Mouse (Mus musculus): Measurements from ENCODE around the gene Gnai3. TPM values are rescaled to one million over a fixed set of nuclear protein-coding genes. Genes with fewer than 3 reads are reported as not detected.

The Gnai3 gene
- total RNA-seq (2021), result 10 to 100 TPM; 18.3 to 20.0 TPM

GRCm38 (mm10) chr3:108145534-108146445, at the start of gene Gnai3:
Gene Gnai3 (minus strand): TSS chr3:108146146.
- peak; percentile 90 for DNase-seq
- intact Hi-C loops (cut with DNase I), result loop anchor here (2.0 to 5.0 kb wide), 4 partner anchors 59 to 448 kb away; partner anchors contain the start of genes Ahcyl1 and Ampd2

DNA sequence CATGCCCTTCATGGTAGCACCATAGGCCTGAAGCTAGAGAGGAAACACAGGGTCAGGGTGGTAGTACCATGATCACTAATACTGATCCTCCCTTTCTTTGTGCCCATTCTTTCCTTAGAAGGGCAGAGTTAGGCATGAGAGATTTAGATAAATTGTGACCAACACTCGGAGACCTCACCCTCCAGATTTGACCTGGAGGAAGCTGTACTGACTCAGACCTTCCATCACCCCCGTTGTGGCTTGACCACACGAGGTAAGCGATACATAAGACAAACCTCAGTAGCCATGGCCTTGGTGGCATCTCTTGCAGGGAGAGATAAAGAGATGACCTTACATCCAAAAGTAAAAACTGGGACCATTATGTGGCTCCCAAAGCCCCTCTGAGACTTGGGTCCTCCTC, 49.3 kb upstream of the Gnai3 start:
- intact Hi-C loops (cut with DNase I), result no loop called here
- no peak for DNase-seq

- no peak for DNase-seq
These were observed 47.7 kb upstream of the Gnai3 start for GRCm38 (mm10) chr3:108193686-108194085.

DNA sequence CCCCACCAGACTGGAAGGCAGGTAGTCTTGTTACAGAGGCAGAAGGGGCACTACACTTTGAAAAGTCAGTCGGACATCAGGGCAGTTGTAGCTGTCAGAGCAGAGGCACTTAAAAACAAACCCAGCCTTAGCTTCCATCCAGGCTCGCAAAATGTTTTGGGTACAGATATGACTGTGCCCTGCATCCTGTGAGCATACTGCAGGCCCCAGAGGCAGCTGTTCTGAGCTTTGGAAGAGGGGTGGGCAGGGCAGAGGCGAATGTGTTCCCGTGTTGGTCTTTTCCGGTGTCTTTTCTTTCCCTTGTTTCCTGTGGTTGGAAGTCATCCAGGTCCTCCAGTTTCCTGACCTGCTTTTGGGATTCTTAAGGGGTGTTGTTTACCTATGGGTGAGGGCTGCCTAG, 44.0 kb upstream of the Gnai3 start:
- intact Hi-C loops (cut with DNase I), result no loop called here
- DNase-seq, result no peak

More at GRCm38 (mm10) chr3:108193686-108194085, 47.7 kb upstream of the Gnai3 start:
- intact Hi-C loops (cut with DNase I), result no loop called here

GRCm38 (mm10) chr3:108188716-108189490, 43.0 kb upstream of the Gnai3 start:
- DNase-seq, result no peak
- intact Hi-C loops (cut with DNase I), result no loop called here

DNA sequence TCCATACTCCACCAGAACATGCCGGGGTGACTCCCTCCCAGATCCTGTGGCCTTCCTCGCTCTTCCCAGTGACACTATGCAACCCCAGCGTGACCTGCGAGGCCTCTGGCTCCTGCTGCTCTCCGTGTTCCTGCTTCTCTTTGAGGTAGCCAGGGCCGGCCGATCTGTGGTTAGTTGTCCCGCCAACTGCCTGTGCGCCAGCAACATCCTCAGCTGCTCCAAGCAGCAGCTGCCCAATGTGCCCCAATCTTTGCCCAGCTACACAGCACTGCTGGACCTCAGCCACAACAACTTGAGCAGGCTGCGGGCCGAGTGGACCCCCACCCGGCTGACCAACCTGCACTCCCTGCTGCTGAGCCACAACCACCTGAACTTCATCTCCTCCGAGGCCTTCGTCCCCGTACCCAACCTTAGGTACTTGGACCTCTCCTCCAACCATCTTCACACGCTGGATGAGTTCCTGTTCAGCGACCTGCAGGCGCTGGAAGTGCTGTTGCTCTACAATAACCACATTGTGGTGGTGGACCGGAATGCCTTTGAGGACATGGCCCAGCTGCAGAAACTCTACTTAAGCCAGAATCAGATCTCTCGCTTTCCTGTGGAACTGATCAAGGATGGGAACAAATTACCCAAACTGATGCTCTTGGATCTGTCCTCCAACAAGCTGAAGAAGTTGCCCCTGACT, 41.3 kb upstream of the Gnai3 start:
- intact Hi-C loops (cut with DNase I), result no loop called here
- no peak for DNase-seq

- peak; percentile 61 to 72 for DNase-seq
- intact Hi-C loops (cut with DNase I), result no loop called here
These were observed 40.4 kb upstream of the Gnai3 start, which contains the start of gene Amigo1 for GRCm38 (mm10) chr3:108186098-108187047. Gene Amigo1 (plus strand): TSS chr3:108186335.

DNA sequence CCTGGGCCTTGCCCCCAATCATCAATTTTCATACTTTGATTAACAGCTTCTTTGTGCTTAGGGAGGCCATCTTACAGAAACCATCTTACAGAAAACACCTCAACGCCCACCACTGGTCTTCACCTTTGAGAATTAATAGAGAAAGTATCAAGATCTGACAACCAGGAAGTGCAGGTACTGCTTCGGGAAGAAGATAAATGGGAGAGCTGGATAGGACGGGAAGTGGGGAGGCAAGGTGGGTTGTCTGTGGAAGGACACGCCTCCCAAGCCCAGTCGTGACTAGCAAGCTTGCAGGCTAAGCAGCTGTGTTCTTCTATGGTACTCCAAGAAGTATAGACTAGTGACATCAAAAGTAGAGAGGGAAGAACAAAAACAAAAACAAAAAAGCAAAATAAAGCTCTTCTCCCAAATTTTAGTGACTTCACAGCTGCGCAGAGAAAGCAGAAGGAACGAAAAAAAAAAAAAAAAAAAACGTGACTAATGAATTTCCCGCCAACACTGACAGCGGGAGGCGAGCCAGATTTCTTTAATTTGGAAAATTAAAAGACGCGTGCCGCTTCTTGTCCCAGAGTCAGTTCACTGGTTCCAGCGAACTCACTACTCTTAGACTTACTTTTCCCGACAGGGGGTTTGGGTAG, 39.6 kb upstream of the Gnai3 start:
- intact Hi-C loops (cut with DNase I), result no loop called here
- no peak for DNase-seq

DNA sequence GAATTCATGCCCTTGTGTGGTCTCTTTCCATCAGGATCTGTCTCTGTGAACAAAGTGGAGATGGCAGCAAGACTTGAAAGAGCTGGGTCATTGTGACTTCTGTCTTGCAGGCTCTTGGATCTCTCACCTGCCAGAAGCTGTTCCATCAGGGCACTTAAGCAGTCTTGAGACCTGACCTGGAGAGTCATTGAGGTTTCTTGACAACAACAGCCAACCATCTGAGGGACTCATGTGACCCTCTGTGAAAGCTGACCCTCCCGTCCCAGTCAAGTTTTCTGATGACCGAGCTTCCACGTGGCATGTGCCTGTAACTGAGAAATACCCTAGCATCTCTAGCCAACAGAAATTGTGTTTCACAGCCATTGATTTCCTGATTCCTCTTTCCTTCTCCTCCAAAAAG, 38.8 kb upstream of the Gnai3 start:
- intact Hi-C loops (cut with DNase I), result no loop called here
- no peak for DNase-seq

GRCm38 (mm10) chr3:108180514-108180913, 34.6 kb upstream of the Gnai3 start:
- intact Hi-C loops (cut with DNase I), result no loop called here
- no peak for DNase-seq

DNA sequence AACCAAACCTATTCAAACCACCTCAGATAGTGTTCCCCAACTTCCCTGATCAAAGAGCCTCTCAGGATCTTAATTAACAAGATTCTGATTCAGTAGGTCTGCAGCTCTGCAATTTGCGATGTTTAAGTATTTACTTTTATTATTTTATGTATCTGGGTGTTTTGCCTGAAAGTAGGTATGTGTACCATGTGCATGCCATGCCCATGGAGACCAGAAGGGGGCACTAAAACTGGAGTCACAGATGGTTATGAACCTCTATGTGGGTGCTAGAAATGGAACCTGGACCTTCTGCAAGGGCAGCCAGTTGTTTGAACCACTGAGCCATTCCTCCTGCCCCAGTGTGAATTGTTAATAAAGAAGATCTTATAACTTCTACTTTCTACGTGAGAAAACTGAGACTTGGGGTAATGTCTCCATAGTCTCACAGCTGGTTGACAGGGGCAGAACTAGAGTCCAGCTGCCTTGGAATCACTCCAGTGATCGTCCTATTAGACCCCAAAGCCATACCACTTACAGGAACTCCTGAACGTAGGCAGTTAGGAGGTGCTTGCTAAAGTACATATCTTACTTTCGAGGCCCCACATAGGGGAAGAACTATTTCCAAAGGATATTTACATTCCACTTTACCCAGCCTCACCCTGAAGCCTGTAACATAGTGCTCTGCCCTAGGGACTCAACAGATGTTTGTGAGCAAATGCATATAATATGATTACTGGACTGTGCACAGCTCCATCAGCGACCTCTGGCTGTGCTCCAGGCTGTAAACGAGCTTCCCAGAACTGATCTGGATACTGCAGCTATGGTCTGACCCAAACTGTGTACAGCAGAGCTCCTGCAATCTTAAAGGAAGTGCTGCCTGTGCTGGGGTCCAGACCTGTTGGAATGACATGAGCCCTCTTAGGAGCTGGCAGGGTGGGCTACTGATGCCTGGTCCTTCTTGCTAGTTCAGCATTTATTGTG, 33.1 kb upstream of the Gnai3 start:
- DNase-seq, result no peak
- intact Hi-C loops (cut with DNase I), result no loop called here

DNA sequence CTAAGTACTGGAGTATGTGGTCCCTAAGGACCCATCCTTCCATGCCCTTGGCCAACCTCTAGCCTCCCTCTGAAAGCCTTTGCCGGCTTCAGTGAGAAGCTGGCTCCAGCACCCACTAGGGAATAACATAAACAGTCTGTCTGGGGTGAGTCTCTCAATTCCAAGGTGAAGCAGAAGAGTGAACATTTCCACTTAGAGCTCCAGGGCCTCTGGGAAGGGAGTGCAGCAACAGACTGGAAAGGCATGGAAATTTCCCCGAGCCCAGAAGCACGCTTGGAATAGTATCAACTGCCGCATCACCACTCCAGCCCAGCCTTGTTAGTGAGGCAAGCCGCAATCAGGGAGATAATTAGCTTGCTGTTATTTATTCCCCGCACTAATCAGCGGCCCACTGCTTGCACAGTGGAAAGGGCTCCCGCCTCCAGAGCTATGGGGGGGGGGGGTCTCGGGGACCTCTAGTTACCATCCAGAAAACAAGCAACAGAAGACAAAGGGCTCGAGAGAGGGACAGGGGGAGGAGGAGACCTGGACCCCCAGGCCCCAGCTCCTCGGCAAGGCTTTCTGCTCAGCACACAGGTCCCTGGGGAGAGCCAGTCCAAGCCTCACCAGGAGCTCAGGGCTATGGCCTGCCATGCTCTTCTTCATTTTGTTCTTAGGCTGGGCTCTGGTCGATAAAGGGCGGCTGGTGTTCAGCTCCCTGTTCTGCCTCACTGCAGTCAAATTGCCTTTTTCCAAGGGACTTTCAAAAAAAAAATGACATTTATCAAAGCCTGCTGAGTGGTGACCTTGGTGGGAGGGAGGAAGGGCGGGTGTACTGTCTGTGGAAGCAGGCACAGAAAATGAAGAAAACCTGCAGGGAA, 29.0 kb upstream of the Gnai3 start:
- peak; percentile 39 to 51 for DNase-seq
- intact Hi-C loops (cut with DNase I), result no loop called here

- no peak for DNase-seq
- intact Hi-C loops (cut with DNase I), result loop anchor here (5.0 kb wide), 1 partner anchor 83 kb away; no protein-coding TSS in a partner anchor
These were observed 23.3 kb upstream of the Gnai3 start for GRCm38 (mm10) chr3:108169199-108169598.

DNA sequence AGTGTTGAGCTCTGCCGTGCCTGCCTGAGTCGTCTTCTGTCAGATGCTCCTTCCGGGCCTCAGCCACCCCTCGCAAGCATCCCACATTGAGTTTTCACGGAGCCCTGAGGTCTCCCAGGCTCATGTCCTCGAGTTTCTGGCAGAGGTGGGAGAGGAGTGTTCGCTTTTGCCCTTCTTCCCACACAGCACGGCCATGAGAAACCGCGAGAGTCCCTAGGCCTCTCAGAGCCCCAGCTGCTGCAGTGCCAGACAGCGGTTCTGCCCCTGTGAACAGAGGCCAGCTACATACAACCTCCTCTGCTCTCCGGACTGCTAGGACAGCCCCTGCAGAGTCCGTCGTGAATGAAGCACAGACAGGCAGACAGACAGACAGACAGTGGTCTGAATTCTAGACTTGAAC, 21.6 kb upstream of the Gnai3 start:
- no peak for DNase-seq
- intact Hi-C loops (cut with DNase I), result loop anchor here (5.0 kb wide), 1 partner anchor 85 kb away; no protein-coding TSS in a partner anchor

DNA sequence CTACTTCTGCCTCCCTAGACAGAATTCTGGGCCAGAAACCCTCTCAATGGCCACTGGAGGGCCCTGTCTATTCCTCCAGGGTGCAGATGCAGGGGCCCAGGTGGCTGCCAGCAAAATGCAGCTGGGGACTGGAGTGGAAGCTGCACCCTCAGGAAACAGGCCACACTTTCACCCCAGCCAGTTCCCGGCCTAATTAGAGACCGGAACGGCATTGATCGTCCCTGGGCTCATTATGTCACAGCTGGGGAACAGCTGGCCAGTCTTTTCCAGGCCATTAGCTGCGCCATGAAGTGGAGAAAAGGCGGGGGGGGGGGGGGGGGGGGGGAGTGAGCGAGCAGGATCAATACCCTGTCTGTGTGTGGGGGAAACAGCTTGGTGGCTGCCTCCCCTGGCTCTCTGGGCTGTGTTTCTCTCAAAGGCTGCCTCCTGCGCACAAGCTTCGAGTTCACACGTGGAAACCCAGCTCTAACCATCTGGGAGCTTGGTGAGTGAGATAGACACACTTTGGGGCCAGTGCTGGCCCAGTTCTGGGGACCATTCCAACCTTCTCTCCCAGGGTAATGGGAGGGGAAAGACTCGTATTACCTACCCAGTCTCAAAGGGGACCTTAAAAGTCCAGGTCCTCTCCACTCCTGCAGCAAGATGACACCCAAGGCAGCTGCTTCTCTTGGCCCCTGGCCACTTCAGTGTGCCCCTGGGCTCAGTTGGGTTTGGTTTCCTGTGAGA, 20.7 kb upstream of the Gnai3 start:
- peak in 1 of 2 experiments; percentile 34 for DNase-seq
- intact Hi-C loops (cut with DNase I), result loop anchor here (5.0 kb wide), 1 partner anchor 86 kb away; no protein-coding TSS in a partner anchor
